Mouse (Mus musculus): ENCODE results near the gene Ptpra. TPM values are rescaled to one million over a fixed set of nuclear protein-coding genes. Genes with fewer than 3 reads are reported as not detected.

Ptpra gene
- 66.3 and 68.3 TPM in 2 replicates for total RNA-seq (2023)

DNA sequence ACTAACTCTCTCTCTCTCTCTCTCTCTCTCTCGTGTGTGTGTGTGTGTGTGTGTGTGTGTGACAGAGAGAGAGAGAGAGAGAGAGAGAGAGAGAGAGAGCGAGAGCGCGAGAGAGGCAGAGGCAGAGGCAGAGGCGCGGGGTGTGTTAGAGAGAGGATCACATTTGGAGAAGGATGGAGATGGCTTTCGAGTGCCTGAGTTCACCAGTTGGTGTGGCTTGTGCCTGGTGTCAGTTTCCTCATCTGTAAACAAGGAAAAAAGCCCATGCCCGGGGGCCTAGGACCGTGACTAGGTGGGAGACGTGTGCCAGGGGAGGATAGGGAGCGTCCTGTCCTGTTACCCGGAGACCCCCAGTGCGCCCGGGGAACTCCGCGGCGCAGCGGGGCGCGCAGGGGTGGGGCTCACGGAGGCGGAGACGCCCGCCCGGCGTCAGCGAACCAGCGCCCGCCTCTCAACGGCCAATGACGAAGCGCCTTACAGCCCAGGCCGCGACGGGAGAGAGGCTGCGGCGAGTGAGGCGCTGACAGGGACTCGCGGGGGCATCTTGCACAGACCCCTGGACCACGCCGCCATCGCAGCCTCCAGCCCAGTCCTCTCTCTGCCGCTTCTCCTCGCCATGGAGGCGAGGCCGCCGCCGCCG is at the start of gene Ptpra:
Gene Ptpra (plus strand): TSS at position 485 of the 640 bp plus-strand sequence.

DNA sequence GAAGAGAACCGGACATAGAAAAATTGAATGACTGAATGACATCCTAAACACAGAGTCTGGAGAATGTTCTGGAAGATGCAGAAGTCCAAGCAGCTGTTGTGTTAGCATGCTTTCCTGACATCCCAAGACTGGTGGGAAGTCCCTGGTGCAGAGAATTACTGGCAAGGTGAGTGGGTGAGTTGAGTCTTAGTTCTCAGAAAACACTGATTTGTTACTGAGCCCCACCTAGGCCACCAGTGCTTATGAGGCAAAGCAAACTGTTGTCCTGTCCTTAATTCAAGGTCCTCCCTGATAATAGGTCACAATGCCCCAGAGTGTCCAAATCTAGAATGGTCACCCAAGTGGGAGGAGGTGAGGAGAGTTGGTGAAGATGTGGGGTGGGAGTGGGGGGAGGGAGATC is 45.1 kb upstream of the Ptpra start, which contains the start of the genes Gm28372 and 1700020A23Rik:
Gene Gm28372 (plus strand): TSS at position 301 of the 400 bp plus-strand sequence.
Gene 1700020A23Rik (plus strand): TSS at position 321 of the 400 bp plus-strand sequence.

DNA sequence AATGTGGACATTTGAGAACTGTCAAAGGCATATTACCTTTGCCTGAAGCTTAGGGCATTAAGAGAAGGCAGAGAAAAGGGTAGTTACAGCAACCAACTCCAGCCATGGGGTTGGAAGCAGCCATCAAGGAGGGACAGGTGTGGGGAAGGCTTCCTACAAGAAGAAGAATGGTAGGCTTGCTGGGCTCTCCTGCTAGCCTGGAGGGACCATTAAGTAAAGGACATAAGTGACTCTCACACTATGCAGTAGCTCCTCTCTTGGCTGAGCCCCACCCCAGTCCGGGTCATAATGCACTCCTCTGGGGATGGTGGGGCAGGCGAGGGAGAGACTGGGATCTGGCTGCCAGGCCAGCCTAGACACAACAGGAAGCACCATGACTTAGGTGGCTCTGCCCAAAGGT is 43.9 kb upstream of the Ptpra start, which contains the start of gene Tmem239:
Gene Tmem239 (plus strand): TSS at position 301 of the 400 bp plus-strand sequence.

DNA sequence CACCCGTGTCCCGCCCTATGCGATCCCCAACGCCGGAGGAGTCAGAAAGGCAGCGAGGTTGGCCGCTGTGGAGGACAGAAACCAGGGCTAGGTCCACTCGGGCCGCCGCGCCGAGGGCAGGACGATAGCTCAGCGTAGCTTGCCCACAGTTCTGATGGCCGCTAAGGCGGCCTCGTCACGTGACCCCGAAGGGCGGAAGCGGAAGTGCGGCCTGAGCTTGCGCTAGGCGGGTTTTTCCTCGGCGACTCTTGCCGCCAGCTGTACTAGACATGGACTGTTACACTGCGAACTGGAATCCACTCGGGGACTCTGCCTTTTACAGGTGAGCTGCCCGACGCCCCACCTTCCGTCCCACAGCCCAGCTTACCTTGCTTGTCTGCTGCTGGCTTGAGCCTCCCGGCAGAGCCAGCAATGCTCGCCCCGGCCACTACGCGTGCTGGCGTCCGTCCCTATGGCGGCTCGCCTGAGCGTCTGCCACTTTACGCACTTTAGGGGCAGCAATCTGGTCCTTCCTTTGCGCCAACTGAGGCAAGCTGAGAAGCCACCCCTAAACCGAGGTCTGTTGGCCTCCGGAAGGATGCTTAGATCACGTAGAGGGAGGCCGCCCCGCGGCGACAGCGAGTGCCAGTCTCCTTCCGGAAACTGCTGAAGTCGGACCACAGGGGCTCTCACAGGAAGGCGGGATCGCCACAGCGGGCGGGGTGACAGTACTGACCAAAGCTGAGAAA is 25.8 kb upstream of the Ptpra start, which contains the start of the genes Vps16 and Pced1a:
Gene Vps16 (plus strand): TSS at position 214 of the 728 bp plus-strand sequence.
Gene Pced1a (minus strand): TSS at position 576 of the 728 bp plus-strand sequence.

DNA sequence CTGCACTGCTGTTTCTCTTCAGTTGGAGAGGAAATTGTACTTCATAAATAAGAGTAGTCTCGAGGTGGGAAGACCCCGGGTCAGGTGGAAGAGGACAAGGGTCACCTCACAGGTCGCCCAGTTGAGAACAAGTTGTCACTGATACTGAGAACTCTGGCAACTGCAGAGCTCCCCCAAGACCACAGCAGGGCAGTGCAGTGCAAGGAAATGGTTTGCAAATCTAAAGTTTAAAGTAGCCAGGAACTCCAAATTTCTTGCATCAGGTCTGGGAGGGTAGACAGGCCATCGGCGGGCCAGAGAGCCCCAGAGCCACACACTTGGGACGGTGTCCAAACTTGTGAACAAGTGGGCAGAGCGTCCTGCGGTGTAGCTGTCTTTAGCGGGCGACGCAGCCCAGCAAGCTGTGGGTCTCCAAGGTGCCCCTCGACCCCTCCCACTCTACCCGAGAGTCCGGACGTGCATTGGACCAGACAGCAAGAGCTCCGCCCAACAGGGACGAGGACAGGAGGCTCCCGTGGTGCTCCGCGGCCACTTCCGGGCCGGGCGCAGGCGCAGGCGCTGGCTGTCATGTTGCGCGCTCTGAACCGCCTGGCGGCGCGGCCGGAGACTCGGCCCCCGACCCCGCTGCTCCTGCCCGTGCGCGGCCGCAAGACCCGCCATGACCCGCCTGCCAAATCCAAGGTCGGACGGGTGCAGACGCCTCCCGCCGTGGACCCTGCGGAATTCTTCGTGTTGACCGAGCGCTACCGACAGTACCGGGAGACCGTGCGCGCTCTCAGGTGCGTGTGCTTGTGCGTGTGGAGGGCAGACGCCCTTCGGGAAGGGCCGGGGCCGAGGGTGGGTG is 113.4 kb downstream of the Ptpra start, which contains the start of gene Mrps26:
Gene Mrps26 (plus strand): TSS at position 531 of the 844 bp plus-strand sequence.

DNA sequence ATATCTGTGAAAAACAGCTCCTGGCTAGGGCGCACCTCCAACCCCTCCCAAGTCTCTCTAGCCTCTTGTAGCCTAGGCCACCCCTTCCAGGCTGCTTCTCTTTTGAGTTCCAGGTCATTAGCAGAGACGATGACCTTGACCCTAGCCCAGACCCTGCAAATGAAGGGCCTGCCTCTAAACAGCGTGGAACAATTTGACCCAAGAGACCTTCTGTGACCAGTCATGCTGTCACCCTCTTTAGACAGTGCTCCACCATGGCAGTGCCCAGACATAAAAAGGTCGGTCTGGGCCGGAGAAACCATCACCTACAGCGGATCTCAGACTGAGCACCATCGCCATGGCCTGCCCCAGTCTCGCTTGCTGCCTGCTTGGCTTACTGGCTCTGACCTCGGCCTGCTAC is 125.8 kb downstream of the Ptpra start, which contains the start of gene Oxt:
Gene Oxt (plus strand): TSS at position 301 of the 400 bp plus-strand sequence.

DNA sequence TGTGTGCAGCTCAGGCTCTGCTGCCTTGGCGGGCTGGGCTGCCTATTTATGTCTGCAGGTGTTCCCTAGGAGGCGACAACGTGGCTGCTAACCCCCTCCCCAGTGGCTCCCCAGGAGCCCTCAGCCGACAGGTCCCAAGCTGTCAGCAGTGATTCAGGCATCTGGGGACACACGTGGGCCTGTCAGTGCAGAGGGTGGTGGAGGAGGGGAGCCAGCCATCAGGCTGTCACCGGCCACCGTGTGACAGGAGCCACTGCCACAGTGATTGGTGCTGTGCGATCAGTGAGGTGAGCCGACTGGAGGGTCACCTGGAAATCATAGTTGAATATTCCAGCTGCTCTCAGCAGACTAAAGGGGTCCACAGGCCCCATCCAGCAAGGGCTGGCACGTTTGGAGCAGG is 132.5 kb downstream of the Ptpra start, which contains the start of gene Avp:
Gene Avp (minus strand): TSS at position 3 of the 400 bp plus-strand sequence.

Other genes starting within 250 kb of the Ptpra start
- gene Nop56, start 175.8 kb upstream of the Ptpra start, total RNA-seq (2023): 52.8 and 95.3 TPM in 2 replicates
- 38.7 and 50.2 TPM in 2 replicates for gene Idh3b, start 165.7 kb upstream of the Ptpra start, total RNA-seq (2023)
- not detected in 2 replicates for gene Ebf4, start 155.1 kb upstream of the Ptpra start, total RNA-seq (2023)
- 0.25 and 0.66 TPM in 2 replicates for gene Cpxm1, start 52.7 kb upstream of the Ptpra start, total RNA-seq (2023)
- gene Gm28372, start 45.0 kb upstream of the Ptpra start, total RNA-seq (2023): not detected in 2 replicates
- gene 1700020A23Rik, start 45.0 kb upstream of the Ptpra start, total RNA-seq (2023): not detected in 2 replicates
- gene Tmem239, start 43.8 kb upstream of the Ptpra start, total RNA-seq (2023): not detected in 2 replicates
- 53.6 and 89.6 TPM in 2 replicates for gene Vps16, start 25.9 kb upstream of the Ptpra start, total RNA-seq (2023)
- gene Pced1a, start 25.6 kb upstream of the Ptpra start, total RNA-seq (2023): 14.1 and 17.0 TPM in 2 replicates
- 25.8 and 25.9 TPM in 2 replicates for gene Mrps26, start 113.5 kb downstream of the Ptpra start, total RNA-seq (2023)
- not detected in 2 replicates for gene Oxt, start 125.9 kb downstream of the Ptpra start, total RNA-seq (2023)
- gene Avp, start 132.3 kb downstream of the Ptpra start, total RNA-seq (2023): not detected in 2 replicates
- 2.1 and 2.4 TPM in 2 replicates for gene Fastkd5, start 179.7 kb downstream of the Ptpra start, total RNA-seq (2023)
- 1.6 and 1.9 TPM in 2 replicates for gene Ubox5, start 179.8 kb downstream of the Ptpra start, total RNA-seq (2023)
- gene Lzts3, start 192.5 kb downstream of the Ptpra start, total RNA-seq (2023): 0.82 and 1.3 TPM in 2 replicates
- 24.2 and 32.6 TPM in 2 replicates for gene Ddrgk1, start 214.4 kb downstream of the Ptpra start, total RNA-seq (2023)
- gene Itpa, start 217.3 kb downstream of the Ptpra start, total RNA-seq (2023): 10.2 and 10.3 TPM in 2 replicates
- 0.16 TPM in 1 of 2 replicates, not detected in the other for gene Slc4a11, start 247.2 kb downstream of the Ptpra start, total RNA-seq (2023)